Mouse (Mus musculus) lung, postnatal 4 days (tissue): Measurements from ENCODE around the gene Sash1.
"Not testable (repeated sequence)": the region's sequence is repeated elsewhere in the genome, so short reads cannot be mapped to it uniquely, and the experiment has no call there.

Experiments used
- DNase-seq, 2 experiments: peaks; one replicate each; pipeline ENCODE4 v3.0.0; 2021

Gene Sash1

GRCm38 (mm10) chr10:8747450-8748212 is 138.2 kb downstream of the Sash1 start:
- DNase-seq, result peak in 1 of 2 experiments; percentile 13

GRCm38 (mm10) chr10:8746082-8746696 is 139.7 kb downstream of the Sash1 start:
- peak in 1 of 2 experiments; percentile 18 for DNase-seq

GRCm38 (mm10) chr10:8742872-8743271 is 143.0 kb downstream of the Sash1 start:
- peak; percentile 77 to 81 for DNase-seq

GRCm38 (mm10) chr10:8741505-8741904 is 144.4 kb downstream of the Sash1 start:
- peak in 1 of 2 experiments; percentile 14 for DNase-seq

GRCm38 (mm10) chr10:8740797-8741196 is 145.1 kb downstream of the Sash1 start:
- DNase-seq, result no peak

- no peak for DNase-seq
Observed at GRCm38 (mm10) chr10:8729387-8730337, 156.2 kb downstream of the Sash1 start.

GRCm38 (mm10) chr10:8719345-8719744 is 166.5 kb downstream of the Sash1 start:
- no peak for DNase-seq

- DNase-seq, result no peak
Observed at GRCm38 (mm10) chr10:8718831-8719230, 167.0 kb downstream of the Sash1 start.

GRCm38 (mm10) chr10:8717171-8717570 is 168.7 kb downstream of the Sash1 start:
- peak in 1 of 2 experiments; percentile 15 for DNase-seq

- DNase-seq, result peak; percentile 67 to 78
Observed at GRCm38 (mm10) chr10:8715679-8716284, 170.1 kb downstream of the Sash1 start.

- DNase-seq, result not testable (repeated sequence)
Observed at GRCm38 (mm10) chr10:8696636-8697035, 189.2 kb downstream of the Sash1 start.

GRCm38 (mm10) chr10:8693996-8694500 is 191.8 kb downstream of the Sash1 start:
- no peak for DNase-seq

GRCm38 (mm10) chr10:8693561-8693960 is 192.3 kb downstream of the Sash1 start:
- DNase-seq, result no peak

- no peak for DNase-seq
Observed at GRCm38 (mm10) chr10:8692531-8692930, 193.3 kb downstream of the Sash1 start.

- no peak for DNase-seq
Observed at GRCm38 (mm10) chr10:8686219-8686618, 199.7 kb downstream of the Sash1 start.

GRCm38 (mm10) chr10:8685269-8685668 is 200.6 kb downstream of the Sash1 start:
- no peak for DNase-seq

- DNase-seq, result peak in 1 of 2 experiments; percentile 61
Observed at GRCm38 (mm10) chr10:8682900-8683299, 203.0 kb downstream of the Sash1 start.

GRCm38 (mm10) chr10:8682341-8682740 is 203.5 kb downstream of the Sash1 start:
- no peak for DNase-seq

GRCm38 (mm10) chr10:8676722-8677121 is 209.1 kb downstream of the Sash1 start:
- DNase-seq, result no peak
